Mouse (Mus musculus): ENCODE measurements around the gene Ces1f. TPM values are rescaled to one million over a fixed set of nuclear protein-coding genes. Genes with fewer than 3 reads are reported as not detected.

Gene Ces1f
- 75.9 TPM for polyA plus RNA-seq (2014; fragmentation: Illumina TruSeq; extraction: RNeasy Lipid Tissue Mini Kit (QIAGEN cat#74804); ENCODE audit: low read depth, low replicate concordance)

DNA sequence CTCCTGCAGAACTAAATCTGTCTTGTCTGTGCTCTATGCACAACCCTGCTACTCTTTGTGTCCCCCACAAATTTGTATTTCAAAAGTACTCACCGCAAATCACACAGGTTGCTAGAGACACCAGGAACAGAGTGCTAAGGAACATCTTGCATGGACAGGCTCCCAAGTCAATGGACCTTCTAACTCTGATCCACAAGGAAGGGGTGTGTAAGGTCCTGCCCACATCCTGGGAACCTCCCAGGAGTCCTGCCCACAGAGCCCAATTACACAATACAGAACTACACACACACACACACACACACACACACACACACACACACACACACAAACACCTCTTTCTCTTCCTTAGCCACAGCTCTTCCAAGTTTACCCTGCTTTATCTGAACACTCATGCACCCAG lies at the start of gene Ces1f:
Gene Ces1f, minus strand, starts transcription at position 192 of the 400 bp plus-strand sequence.

DNA sequence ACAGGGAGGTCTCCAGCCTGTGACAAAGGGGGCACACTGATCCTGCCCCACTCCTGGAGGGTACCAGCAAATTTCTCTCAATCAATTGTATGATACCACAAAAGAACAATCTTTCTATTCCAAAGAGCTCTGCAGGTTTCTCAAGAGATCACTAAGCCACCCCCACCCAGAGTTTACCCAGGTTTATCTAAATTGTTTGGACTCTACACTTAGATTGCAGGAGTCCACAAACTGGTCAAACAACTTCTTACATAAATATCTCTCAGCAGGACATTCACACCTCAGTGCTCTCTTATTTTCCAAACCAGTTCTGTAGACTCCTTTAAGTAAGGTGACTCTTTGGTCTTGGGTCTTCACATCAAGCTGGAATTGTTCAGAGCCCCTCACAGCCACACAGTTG lies 50.1 kb downstream of the Ces1f start, which contains the start of gene Ces1e:
Gene Ces1e, minus strand, starts transcription at position 174 of the 400 bp plus-strand sequence.

Other genes with a start within 250 kb of the Ces1f start
- not detected for gene Ces1a, start 231.6 kb downstream of the Ces1f start, polyA plus RNA-seq (2014; fragmentation: Illumina TruSeq; extraction: RNeasy Lipid Tissue Mini Kit (QIAGEN cat#74804); ENCODE audit: low read depth, low replicate concordance)
- 0.60 TPM for gene Ces1b, start 199.7 kb downstream of the Ces1f start, polyA plus RNA-seq (2014; fragmentation: Illumina TruSeq; extraction: RNeasy Lipid Tissue Mini Kit (QIAGEN cat#74804); ENCODE audit: low read depth, low replicate concordance)
- gene Ces1c, start 148.5 kb downstream of the Ces1f start, polyA plus RNA-seq (2014; fragmentation: Illumina TruSeq; extraction: RNeasy Lipid Tissue Mini Kit (QIAGEN cat#74804); ENCODE audit: low read depth, low replicate concordance), result not detected
- 640 TPM for gene Ces1d, start 81.9 kb downstream of the Ces1f start, polyA plus RNA-seq (2014; fragmentation: Illumina TruSeq; extraction: RNeasy Lipid Tissue Mini Kit (QIAGEN cat#74804); ENCODE audit: low read depth, low replicate concordance)
- 2.9 TPM for gene Ces1e, start 50.1 kb downstream of the Ces1f start, polyA plus RNA-seq (2014; fragmentation: Illumina TruSeq; extraction: RNeasy Lipid Tissue Mini Kit (QIAGEN cat#74804); ENCODE audit: low read depth, low replicate concordance)
- gene Ces1g, start 57.6 kb upstream of the Ces1f start, polyA plus RNA-seq (2014; fragmentation: Illumina TruSeq; extraction: RNeasy Lipid Tissue Mini Kit (QIAGEN cat#74804); ENCODE audit: low read depth, low replicate concordance), result not detected
- not detected for gene Ces1h, start 100.0 kb upstream of the Ces1f start, polyA plus RNA-seq (2014; fragmentation: Illumina TruSeq; extraction: RNeasy Lipid Tissue Mini Kit (QIAGEN cat#74804); ENCODE audit: low read depth, low replicate concordance)

All from adipose tissue, adult 10 weeks (tissue).